Mouse (Mus musculus) embryonic facial prominence, embryonic 13.5 days (tissue): ENCODE measurements around the gene Tsc22d1. TPM values are rescaled to one million over a fixed set of nuclear protein-coding genes. Genes with fewer than 3 reads are reported as not detected.

Experiments used
- ATAC-seq: fragments of 200-750 bp; cut with Nextera tagmentation; 2 replicates; pipeline ENCODE4 v1.8.0; 2017; ENCODE audit warnings: low read depth; ENCODE audit not compliant: insufficient number of reproducible peaks, insufficient read depth, low FRiP score, low TSS enrichment
- H3K27ac ChIP-seq: fragments of 300-500 bp; sonication (generic); 2 replicates; pipeline ENCODE4 v1.5.1; 2015; ENCODE audit warnings: moderate library complexity, mild to moderate bottlenecking, inconsistent platforms
- H3K27me3 ChIP-seq: fragments of 300-500 bp; sonication (generic); 2 replicates; pipeline ENCODE4 v1.6.1; 2015; ENCODE audit warnings: mild to moderate bottlenecking, inconsistent platforms
- H3K36me3 ChIP-seq: fragments of 300-500 bp; sonication (generic); 2 replicates; pipeline ENCODE4 v1.6.1; 2015; ENCODE audit warnings: mild to moderate bottlenecking, inconsistent platforms
- H3K4me1 ChIP-seq: fragments of 300-500 bp; sonication (generic); 2 replicates; pipeline ENCODE4 v1.6.1; 2015; ENCODE audit warnings: inconsistent platforms
- H3K4me2 ChIP-seq: fragments of 300-500 bp; sonication (generic); 2 replicates; pipeline ENCODE4 v1.6.1; 2015; ENCODE audit warnings: moderate library complexity, mild to moderate bottlenecking, inconsistent platforms
- H3K4me3 ChIP-seq: fragments of 300-500 bp; sonication (generic); 2 replicates; pipeline ENCODE4 v1.5.1; 2015; ENCODE audit warnings: mild to moderate bottlenecking, inconsistent platforms
- H3K9ac ChIP-seq: fragments of 300-500 bp; sonication (generic); 2 replicates; pipeline ENCODE4 v1.6.1; 2015; ENCODE audit warnings: mild to moderate bottlenecking, inconsistent platforms
- H3K9me3 ChIP-seq: fragments of 300-500 bp; sonication (generic); 2 replicates; pipeline ENCODE4 v1.6.1; 2016; ENCODE audit warnings: inconsistent platforms
- WGBS: fragments of 180-500 bp; shearing (Covaris S2); methylation state at CpG from one replicate; pipeline ENCODE4 v1.1.7; 2015; ENCODE audit warnings: mixed read lengths; 5-methylcytosine and 5-hydroxymethylcytosine counted together
- polyA plus RNA-seq: library from polyadenylated mRNA; unstranded; fragments of >200 nt; fragmentation: Nextera tagmentation; extraction: Ambion mirVana; gene quantifications from 2 replicates; pipeline ENCODE4 v1.2.1, GENCODE M21; 2015

Tsc22d1 gene
- polyA plus RNA-seq, 1 experiment from 2014 or later, result 535 TPM

DNA sequence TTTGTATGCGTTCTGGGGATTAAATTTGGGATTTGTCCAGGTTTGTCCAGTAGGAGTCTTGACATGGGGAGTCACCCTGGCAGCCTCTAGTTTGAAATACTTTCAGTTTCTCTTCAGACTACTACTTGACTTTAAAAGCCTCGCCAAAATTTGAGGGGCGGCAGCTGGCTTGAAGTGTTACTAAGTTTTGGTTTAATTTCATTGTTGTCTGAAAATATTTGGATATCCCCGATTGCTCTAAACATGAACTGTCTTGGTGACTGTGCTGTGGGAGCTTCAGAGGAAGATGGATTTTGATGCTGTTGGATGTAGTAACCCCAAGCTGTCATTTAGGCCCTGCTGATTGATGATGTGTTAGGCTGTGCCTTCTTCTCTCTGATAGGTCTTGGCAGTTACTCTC is 34.2 kb downstream of the Tsc22d1 start:
- no peak overlapping the region for H3K4me2 ChIP-seq
- H3K9ac ChIP-seq, result no peak overlapping the region
- 81% methylated on average over 4 of the region's 4 CpGs for WGBS
- H3K36me3 ChIP-seq, result peaks cover 5% of the 10 kb centered on the region; the same call in 1 of the 2 replicates
- peaks cover 3% of the 10 kb centered on the region; the same call in 1 of the 2 replicates for H3K4me1 ChIP-seq
- no peak overlapping the region for H3K4me3 ChIP-seq
- ATAC-seq, result no peak
- no peaks in the 10 kb centered on the region for H3K27me3 ChIP-seq
- H3K9me3 ChIP-seq, result no peaks in the 10 kb centered on the region
- no peak overlapping the region for H3K27ac ChIP-seq

- Histone ChIP-seq H3K9ac (no peak overlapping the region), H3K36me3 (peaks cover 5% of the 10 kb centered on the region; the same call in 1 of the 2 replicates), H3K4me2 (no peak overlapping the region), H3K4me3 (no peak overlapping the region), H3K27me3 (no peaks in the 10 kb centered on the region), H3K4me1 (peaks cover 3% of the 10 kb centered on the region; the same call in 1 of the 2 replicates), H3K27ac (no peak overlapping the region), H3K9me3 (no peaks in the 10 kb centered on the region)
- ATAC-seq, result no peak
- WGBS, result 82% methylated on average over 6 of the region's 6 CpGs
Observed at GRCm38 (mm10) chr14:76451011-76451410, 36.2 kb downstream of the Tsc22d1 start.

DNA sequence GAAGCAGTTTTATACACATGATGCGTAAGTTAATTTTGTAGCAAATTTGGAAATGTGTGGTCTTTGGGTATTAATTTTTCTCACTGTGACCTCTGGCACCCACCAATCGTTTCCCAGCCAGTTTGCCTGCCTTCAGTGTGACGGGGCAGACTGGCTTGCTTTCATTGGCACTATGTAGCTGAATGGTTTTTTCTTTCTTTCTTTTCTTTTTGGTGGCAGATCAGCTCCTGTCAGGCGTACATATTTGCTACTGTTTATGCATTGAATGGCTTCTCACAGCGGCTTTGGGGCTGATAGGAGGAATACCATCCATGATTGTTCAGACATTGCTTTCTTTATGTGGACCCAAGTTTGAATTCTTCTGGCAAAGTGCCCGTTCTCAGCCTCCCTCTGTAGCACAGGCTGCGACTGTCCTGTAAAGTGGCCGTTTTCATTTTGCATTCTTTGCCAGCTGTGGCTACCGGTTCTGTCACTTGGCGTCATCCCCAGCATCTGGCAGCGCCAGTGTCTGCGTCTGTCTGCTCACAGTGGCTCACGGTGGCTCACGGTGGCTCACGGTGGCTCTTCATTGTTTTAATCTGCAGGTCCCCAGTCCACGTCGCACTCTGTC is 38.1 kb downstream of the Tsc22d1 start:
- no peak overlapping the region for H3K9ac ChIP-seq
- H3K4me1 ChIP-seq, result peaks cover 3% of the 10 kb centered on the region; the same call in 1 of the 2 replicates
- H3K4me3 ChIP-seq, result no peak overlapping the region
- H3K4me2 ChIP-seq, result no peak overlapping the region
- 85% methylated on average over 17 of the region's 17 CpGs for WGBS
- H3K36me3 ChIP-seq, result peaks cover 5% of the 10 kb centered on the region; the same call in 1 of the 2 replicates
- H3K9me3 ChIP-seq, result no peaks in the 10 kb centered on the region
- no peak for ATAC-seq
- H3K27ac ChIP-seq, result no peak overlapping the region
- H3K27me3 ChIP-seq, result no peaks in the 10 kb centered on the region

GRCm38 (mm10) chr14:76454673-76455072 is 39.9 kb downstream of the Tsc22d1 start:
- H3K9ac ChIP-seq, result no peak overlapping the region
- ATAC-seq, result no peak
- H3K27ac ChIP-seq, result no peak overlapping the region
- H3K4me1 ChIP-seq, result no peaks in the 10 kb centered on the region
- peaks cover 8% of the 10 kb centered on the region; the same call in 1 of the 2 replicates for H3K36me3 ChIP-seq
- H3K4me3 ChIP-seq, result no peak overlapping the region
- 63% methylated on average over 5 of the region's 5 CpGs for WGBS
- no peak overlapping the region for H3K4me2 ChIP-seq
- H3K27me3 ChIP-seq, result no peaks in the 10 kb centered on the region
- no peaks in the 10 kb centered on the region for H3K9me3 ChIP-seq

GRCm38 (mm10) chr14:76455159-76455558 is 40.4 kb downstream of the Tsc22d1 start:
- Histone ChIP-seq H3K4me2 (no peak overlapping the region), H3K27me3 (no peaks in the 10 kb centered on the region), H3K9me3 (no peaks in the 10 kb centered on the region), H3K4me3 (no peak overlapping the region), H3K36me3 (peaks cover 5% of the 10 kb centered on the region; the same call in 1 of the 2 replicates), H3K4me1 (no peaks in the 10 kb centered on the region), H3K9ac (no peak overlapping the region), H3K27ac (no peak overlapping the region)
- 78% methylated on average over 7 of the region's 7 CpGs for WGBS
- no peak for ATAC-seq

DNA sequence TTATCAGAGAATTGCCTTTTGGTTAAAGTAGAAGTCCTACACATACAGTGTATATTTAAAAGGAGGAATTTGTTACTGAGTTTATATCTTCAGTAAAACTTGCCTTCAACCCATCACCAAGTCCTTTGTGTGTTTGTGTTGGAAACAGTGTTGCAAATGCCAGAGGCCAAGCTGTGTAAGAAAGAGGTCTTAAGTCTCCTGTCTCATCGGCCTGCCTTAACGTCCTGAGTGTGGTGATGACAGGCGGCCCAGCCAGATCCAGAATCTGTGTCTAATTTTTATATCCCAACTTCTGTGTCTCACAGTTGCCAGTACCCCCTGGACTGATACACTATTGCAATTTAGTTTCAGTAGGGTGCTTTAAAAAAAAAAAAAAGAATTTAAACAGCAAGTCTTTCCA is 42.9 kb downstream of the Tsc22d1 start:
- ATAC-seq, result no peak
- no peak overlapping the region for H3K4me2 ChIP-seq
- H3K36me3 ChIP-seq, result 0 out of 2 replicates have a peak, but pooled peaks cover 3% of the 10 kb centered on the region
- H3K9me3 ChIP-seq, result no peaks in the 10 kb centered on the region
- 78% methylated on average over 3 of the region's 3 CpGs for WGBS
- H3K4me1 ChIP-seq, result peaks cover 4% of the 10 kb centered on the region; the same call in 1 of the 2 replicates
- H3K27me3 ChIP-seq, result no peaks in the 10 kb centered on the region
- H3K27ac ChIP-seq, result no peak overlapping the region
- no peak overlapping the region for H3K4me3 ChIP-seq
- H3K9ac ChIP-seq, result no peak overlapping the region

GRCm38 (mm10) chr14:76460181-76460580 is 45.4 kb downstream of the Tsc22d1 start:
- ATAC-seq, result no peak

DNA sequence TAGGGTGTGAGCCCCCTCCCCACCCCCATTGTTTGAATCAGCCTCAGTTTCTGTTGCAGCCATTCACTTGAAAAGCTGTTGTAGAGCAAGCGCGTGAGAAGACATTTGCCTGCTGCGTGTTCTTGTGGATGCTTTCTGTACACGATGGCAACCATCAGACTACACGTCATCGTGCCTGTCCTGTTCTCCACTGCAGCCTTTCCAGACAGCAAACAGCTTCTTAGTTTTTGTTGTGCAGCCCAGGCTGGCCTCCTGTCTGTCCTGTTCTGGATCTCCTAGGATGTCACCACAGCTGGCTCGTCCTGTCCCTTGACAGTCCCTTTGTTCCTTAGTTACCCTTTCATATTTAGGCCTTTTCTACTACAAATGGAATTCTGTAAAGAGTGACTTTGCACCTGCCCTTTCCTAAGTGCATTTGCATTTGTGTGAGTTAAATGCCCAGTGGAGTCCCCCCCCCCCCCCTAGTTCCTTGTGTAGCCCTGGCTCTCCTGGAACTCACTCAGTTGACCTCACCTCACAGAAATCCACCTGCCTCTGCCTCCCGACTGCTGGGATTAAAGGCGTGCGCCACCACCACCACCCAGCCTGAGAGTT is 46.5 kb downstream of the Tsc22d1 start:
- WGBS, result 91% methylated on average over 10 of the region's 10 CpGs
- no peak overlapping the region for H3K27ac ChIP-seq

More at GRCm38 (mm10) chr14:76460181-76460580, 45.4 kb downstream of the Tsc22d1 start:
- WGBS, result 79% methylated on average over 7 of the region's 7 CpGs
- Histone ChIP-seq H3K27me3 (no peaks in the 10 kb centered on the region), H3K27ac (no peak overlapping the region), H3K4me2 (no peak overlapping the region), H3K4me3 (no peak overlapping the region), H3K9ac (no peak overlapping the region), H3K36me3 (0 out of 2 replicates have a peak, but pooled peaks cover 3% of the 10 kb centered on the region), H3K4me1 (peaks cover 18% of the 10 kb centered on the region), H3K9me3 (no peaks in the 10 kb centered on the region)

GRCm38 (mm10) chr14:76463414-76464098 is 48.8 kb downstream of the Tsc22d1 start:
- 79% methylated on average over 4 of the region's 4 CpGs for WGBS
- no peak for ATAC-seq
- no peak overlapping the region for H3K4me2 ChIP-seq
- no peak overlapping the region for H3K9ac ChIP-seq
- H3K27ac ChIP-seq, result no peak overlapping the region
- no peak overlapping the region for H3K4me3 ChIP-seq
- peaks cover 42% of the 10 kb centered on the region for H3K4me1 ChIP-seq
- no peaks in the 10 kb centered on the region for H3K36me3 ChIP-seq
- H3K27me3 ChIP-seq, result no peaks in the 10 kb centered on the region
- H3K9me3 ChIP-seq, result no peaks in the 10 kb centered on the region

More for the DNA sequence above, 46.5 kb downstream of the Tsc22d1 start:
- H3K4me1 ChIP-seq, result peaks cover 21% of the 10 kb centered on the region
- H3K9me3 ChIP-seq, result no peaks in the 10 kb centered on the region
- H3K4me2 ChIP-seq, result no peak overlapping the region
- 0 out of 2 replicates have a peak, but pooled peaks cover 3% of the 10 kb centered on the region for H3K36me3 ChIP-seq
- ATAC-seq, result no peak
- no peak overlapping the region for H3K4me3 ChIP-seq
- no peaks in the 10 kb centered on the region for H3K27me3 ChIP-seq
- H3K9ac ChIP-seq, result no peak overlapping the region

- H3K4me3 ChIP-seq, result no peak overlapping the region
- 72% methylated on average over 3 of the region's 3 CpGs for WGBS
Observed at GRCm38 (mm10) chr14:76464967-76465366, 50.2 kb downstream of the Tsc22d1 start.

GRCm38 (mm10) chr14:76466641-76467323 is 52.0 kb downstream of the Tsc22d1 start:
- H3K9me3 ChIP-seq, result no peaks in the 10 kb centered on the region
- peak; percentile 78; the same call in 1 of the 2 replicates for ATAC-seq
- no peaks in the 10 kb centered on the region for H3K27me3 ChIP-seq
- peaks cover 60% of the 10 kb centered on the region for H3K4me1 ChIP-seq
- H3K36me3 ChIP-seq, result no peaks in the 10 kb centered on the region
- no peak overlapping the region for H3K4me3 ChIP-seq
- 32% methylated on average over 18 of the region's 18 CpGs for WGBS
- H3K27ac ChIP-seq, result peak overlapping the region; percentile 16; the same call in 1 of the 2 replicates
- 0 out of 2 replicates have a peak overlapping the region, but pooled peaks have one; percentile 49 for H3K9ac ChIP-seq
- H3K4me2 ChIP-seq, result 0 out of 2 replicates have a peak overlapping the region, but pooled peaks have one; percentile 16

More at GRCm38 (mm10) chr14:76464967-76465366, 50.2 kb downstream of the Tsc22d1 start:
- Histone ChIP-seq H3K36me3 (no peaks in the 10 kb centered on the region), H3K9ac (peak overlapping the region; percentile 46; the same call in 1 of the 2 replicates), H3K27me3 (no peaks in the 10 kb centered on the region), H3K4me2 (no peak overlapping the region), H3K9me3 (no peaks in the 10 kb centered on the region), H3K4me1 (peaks cover 53% of the 10 kb centered on the region), H3K27ac (peak overlapping the region; percentile 33; the same call in 1 of the 2 replicates)
- ATAC-seq, result no peak
